Mouse (Mus musculus): Measurements from ENCODE around the gene Gm28042. TPM values are rescaled to one million over a fixed set of nuclear protein-coding genes. Genes with fewer than 3 reads are reported as not detected.

Gm28042 gene
- polyA plus RNA-seq, 1 experiment from 2014 or later, result 4.3 TPM

DNA sequence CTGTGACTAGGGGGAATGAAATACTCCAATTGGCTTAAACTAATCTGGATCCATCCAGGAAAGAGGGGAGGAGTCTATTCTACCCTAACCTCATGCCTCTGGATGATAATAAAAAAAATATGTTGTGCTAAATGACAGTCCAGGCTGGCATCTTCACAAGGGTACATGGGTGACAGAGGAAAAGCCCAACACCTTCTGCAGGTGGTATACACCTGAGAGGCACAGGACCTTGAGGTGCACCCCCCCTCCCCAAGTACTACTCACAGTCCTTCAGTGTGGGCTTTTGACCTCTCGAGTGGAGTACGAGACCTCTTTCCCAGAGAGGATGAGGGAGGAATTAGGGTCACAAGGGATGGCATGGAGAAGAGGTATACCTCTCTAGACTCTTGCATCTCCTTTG lies 60.6 kb downstream of the Gm28042 start:
- TF ChIP-seq EP300 (optimal IDR thresholded peaks at IDR 0.05) (no peak), CTCF (IDR thresholded peaks at IDR 0.05; ENCODE audit: low read depth) (no peak)
- H3K9me3 ChIP-seq (ENCODE audit: control insufficient read depth, low read length), result no peaks in the 10 kb centered on the region
- no peak overlapping the region for H3K4me2 ChIP-seq (replicated peaks; ENCODE audit: low read depth)
- H3K27ac ChIP-seq (replicated peaks), result no peak overlapping the region
- peaks cover 3% of the 10 kb centered on the region; the same call in 1 of the 2 replicates for H3K4me1 ChIP-seq (replicated peaks; ENCODE audit: control insufficient read depth, insufficient read depth)
- no peak for DNase-seq (ENCODE audit: low spot score)
- ATAC-seq (ENCODE audit: low FRiP score, low TSS enrichment), result no peak
- no peak overlapping the region for H3K9ac ChIP-seq (ENCODE audit: low read length)
- no peak overlapping the region for H3K4me3 ChIP-seq (ENCODE audit: low read depth, low read length)
- H3K27me3 ChIP-seq (ENCODE audit: control insufficient read depth, insufficient read depth, low read length), result no peaks in the 10 kb centered on the region
- WGBS, result 90% methylated on average over 2 of the region's 2 CpGs
- no peaks in the 10 kb centered on the region; the same call in 1 of the 2 replicates for H3K36me3 ChIP-seq (ENCODE audit: control insufficient read depth, insufficient read depth, low read length)

DNA sequence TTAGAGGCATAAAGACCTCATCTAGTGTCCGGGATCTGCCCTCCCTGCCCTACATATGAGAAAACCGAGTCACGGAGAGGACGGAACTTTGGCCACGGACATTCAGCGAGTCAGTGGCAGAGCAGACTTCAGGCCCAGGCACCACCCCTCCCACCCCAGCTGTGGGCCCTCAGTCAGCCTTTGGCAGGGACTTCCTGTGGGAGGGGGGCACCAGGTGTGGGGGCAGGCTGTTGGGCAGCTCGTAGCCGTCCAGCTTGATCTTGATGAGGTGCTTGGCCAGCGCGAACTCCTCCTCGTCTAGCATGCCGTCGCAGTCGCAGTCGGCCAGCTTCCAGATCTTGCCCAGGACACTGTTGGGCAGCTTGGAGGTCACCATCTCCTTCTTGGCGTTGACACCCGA lies 63.7 kb downstream of the Gm28042 start:
- TF ChIP-seq EP300 (optimal IDR thresholded peaks at IDR 0.05) (no peak), CTCF (IDR thresholded peaks at IDR 0.05; ENCODE audit: low read depth) (no peak)
- no peak for ATAC-seq (ENCODE audit: low FRiP score, low TSS enrichment)
- WGBS, result 88% methylated on average over 17 of the region's 17 CpGs
- DNase-seq (ENCODE audit: low spot score), result no peak
- H3K4me1 ChIP-seq (replicated peaks; ENCODE audit: control insufficient read depth, insufficient read depth), result no peaks in the 10 kb centered on the region
- H3K27me3 ChIP-seq (ENCODE audit: control insufficient read depth, insufficient read depth, low read length), result no peaks in the 10 kb centered on the region
- no peak overlapping the region for H3K27ac ChIP-seq (replicated peaks)
- no peak overlapping the region for H3K4me3 ChIP-seq (ENCODE audit: low read depth, low read length)
- H3K9me3 ChIP-seq (ENCODE audit: control insufficient read depth, low read length), result no peaks in the 10 kb centered on the region
- H3K4me2 ChIP-seq (replicated peaks; ENCODE audit: low read depth), result no peak overlapping the region
- no peaks in the 10 kb centered on the region; the same call in 1 of the 2 replicates for H3K36me3 ChIP-seq (ENCODE audit: control insufficient read depth, insufficient read depth, low read length)
- H3K9ac ChIP-seq (ENCODE audit: low read length), result no peak overlapping the region

Small RNA genes within 50 kb of the gene (microRNA-seq; reads per million reads assigned to microRNA genes)
- gene Mir7665, result not detected

Other genes starting within 250 kb of the Gm28042 start
- 10.1 and 10.4 TPM in 2 replicates for gene Rpap1, start 240.0 kb upstream of the Gm28042 start, polyA plus RNA-seq (2015; fragmentation: Nextera tagmentation; extraction: Ambion mirVana)
- gene Tyro3, start 229.8 kb upstream of the Gm28042 start, polyA plus RNA-seq (2015; fragmentation: Nextera tagmentation; extraction: Ambion mirVana), result 20.6 and 22.8 TPM in 2 replicates
- 9.4 TPM in 2 replicates for gene Mga, start 130.3 kb upstream of the Gm28042 start, polyA plus RNA-seq (2015; fragmentation: Nextera tagmentation; extraction: Ambion mirVana)
- gene Mapkbp1, start 54.8 kb upstream of the Gm28042 start, polyA plus RNA-seq (2015; fragmentation: Nextera tagmentation; extraction: Ambion mirVana), result 1.1 and 1.3 TPM in 2 replicates
- gene Jmjd7, start within 50 bp of the Gm28042 start, polyA plus RNA-seq (2015; fragmentation: Nextera tagmentation; extraction: Ambion mirVana), result 11.3 and 12.7 TPM in 2 replicates
- 8.0 and 8.7 TPM in 2 replicates for gene Pla2g4b, start 5.9 kb downstream of the Gm28042 start, polyA plus RNA-seq (2015; fragmentation: Nextera tagmentation; extraction: Ambion mirVana)
- gene Ehd4, start 127.1 kb downstream of the Gm28042 start, polyA plus RNA-seq (2015; fragmentation: Nextera tagmentation; extraction: Ambion mirVana), result 65.6 and 75.1 TPM in 2 replicates
- gene Pla2g4e, start 217.8 kb downstream of the Gm28042 start, polyA plus RNA-seq (2015; fragmentation: Nextera tagmentation; extraction: Ambion mirVana), result 5.8 TPM in 2 replicates

All from stomach, postnatal 0 days (tissue).